Mouse (Mus musculus): Measurements from ENCODE around the gene Wfikkn2. TPM values are rescaled to one million over a fixed set of nuclear protein-coding genes. Genes with fewer than 3 reads are reported as not detected.

Gene Wfikkn2
- polyA plus RNA-seq, 1 experiment from 2014 or later = 3.4 TPM

- H3K4me3 ChIP-seq (replicated peaks) = peak overlapping the region; percentile 96
- peaks cover 36% of the 10 kb centered on the region for H3K4me1 ChIP-seq
- ATAC-seq (replicated peaks; ENCODE audit: low FRiP score) = no peak
- peaks cover 21% of the 10 kb centered on the region for H3K36me3 ChIP-seq
- H3K27me3 ChIP-seq = no peaks in the 10 kb centered on the region
- H3K27ac ChIP-seq = no peak overlapping the region
- H3K9ac ChIP-seq = no peak overlapping the region; the same call in 1 of the 2 replicates
- H3K9me3 ChIP-seq (replicated peaks) = no peaks in the 10 kb centered on the region
- H3K4me2 ChIP-seq = peak overlapping the region; percentile 67
- WGBS = 46% methylated on average over 4 of the region's 4 CpGs
These were observed 32.8 kb downstream of the Wfikkn2 start for GRCm38 (mm10) chr11:94212997-94213396.

- H3K36me3 ChIP-seq = peaks cover 21% of the 10 kb centered on the region
- H3K27ac ChIP-seq = peak overlapping the region; percentile 99
- 2% methylated on average over 7 of the region's 7 CpGs for WGBS
- no peak for ATAC-seq (replicated peaks; ENCODE audit: low FRiP score)
- peak overlapping the region; percentile 67 for H3K4me2 ChIP-seq
- H3K27me3 ChIP-seq = no peaks in the 10 kb centered on the region
- H3K9ac ChIP-seq = peak overlapping the region; percentile 62
- no peaks in the 10 kb centered on the region for H3K9me3 ChIP-seq (replicated peaks)
- peaks cover 36% of the 10 kb centered on the region for H3K4me1 ChIP-seq
- H3K4me3 ChIP-seq (replicated peaks) = peak overlapping the region; percentile 96
These were observed 33.3 kb downstream of the Wfikkn2 start for GRCm38 (mm10) chr11:94212489-94212836.

GRCm38 (mm10) chr11:94211651-94212488 lies 33.9 kb downstream of the Wfikkn2 start:
- WGBS = under 1% methylated on average over 41 of the region's 61 CpGs
- Histone ChIP-seq H3K4me2 (peak overlapping the region; percentile 67), H3K4me1 (peaks cover 34% of the 10 kb centered on the region), H3K27ac (peak overlapping the region; percentile 99), H3K4me3 (replicated peaks) (peak overlapping the region; percentile 96), H3K9ac (peak overlapping the region; percentile 98), H3K27me3 (no peaks in the 10 kb centered on the region), H3K9me3 (replicated peaks) (no peaks in the 10 kb centered on the region), H3K36me3 (peaks cover 21% of the 10 kb centered on the region)
- ATAC-seq (replicated peaks; ENCODE audit: low FRiP score) = peak; percentile 30

DNA sequence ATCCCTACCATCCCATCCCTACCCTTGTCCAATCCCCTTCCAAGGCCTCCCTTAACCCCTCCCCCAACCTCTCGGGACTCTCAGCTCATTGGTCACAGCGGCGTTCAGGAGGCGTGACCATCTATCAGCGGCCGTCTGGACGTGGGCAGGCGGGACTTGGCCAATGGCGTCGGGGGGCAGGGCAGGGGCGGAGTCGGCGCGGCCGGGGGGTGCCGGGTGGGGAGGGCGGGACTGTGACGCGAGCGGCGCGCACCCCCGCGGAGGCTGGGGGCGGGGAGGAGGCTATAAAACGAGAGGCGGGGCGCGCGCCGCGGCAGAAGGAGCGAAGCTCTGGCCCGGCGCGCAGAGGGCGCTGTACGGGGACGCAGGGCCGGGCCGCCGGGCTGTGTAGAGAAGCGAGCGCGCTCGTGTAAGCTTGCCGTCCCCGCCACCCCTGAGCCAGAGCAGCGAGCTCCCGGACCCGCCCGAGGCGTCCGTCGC lies 34.6 kb downstream of the Wfikkn2 start, which contains the start of gene Tob1:
TSS of gene Tob1 (plus strand) at position 331 of the 480 bp plus-strand sequence.
- Histone ChIP-seq H3K9ac (peak within 1 kb of the TSS; percentile 98), H3K9me3 (replicated peaks) (no peaks in the 10 kb centered on the region), H3K27me3 (no peaks in the 10 kb centered on the region), H3K4me2 (peak within 1 kb of the TSS; percentile 98), H3K27ac (peak within 1 kb of the TSS; percentile 99), H3K4me1 (peaks cover 29% of the 10 kb centered on the region), H3K36me3 (peaks cover 21% of the 10 kb centered on the region), H3K4me3 (replicated peaks) (peak within 1 kb of the TSS; percentile 96)
- WGBS = under 1% methylated on average over 54 of the region's 55 CpGs
- ATAC-seq (replicated peaks; ENCODE audit: low FRiP score) = peak; percentile 97

DNA sequence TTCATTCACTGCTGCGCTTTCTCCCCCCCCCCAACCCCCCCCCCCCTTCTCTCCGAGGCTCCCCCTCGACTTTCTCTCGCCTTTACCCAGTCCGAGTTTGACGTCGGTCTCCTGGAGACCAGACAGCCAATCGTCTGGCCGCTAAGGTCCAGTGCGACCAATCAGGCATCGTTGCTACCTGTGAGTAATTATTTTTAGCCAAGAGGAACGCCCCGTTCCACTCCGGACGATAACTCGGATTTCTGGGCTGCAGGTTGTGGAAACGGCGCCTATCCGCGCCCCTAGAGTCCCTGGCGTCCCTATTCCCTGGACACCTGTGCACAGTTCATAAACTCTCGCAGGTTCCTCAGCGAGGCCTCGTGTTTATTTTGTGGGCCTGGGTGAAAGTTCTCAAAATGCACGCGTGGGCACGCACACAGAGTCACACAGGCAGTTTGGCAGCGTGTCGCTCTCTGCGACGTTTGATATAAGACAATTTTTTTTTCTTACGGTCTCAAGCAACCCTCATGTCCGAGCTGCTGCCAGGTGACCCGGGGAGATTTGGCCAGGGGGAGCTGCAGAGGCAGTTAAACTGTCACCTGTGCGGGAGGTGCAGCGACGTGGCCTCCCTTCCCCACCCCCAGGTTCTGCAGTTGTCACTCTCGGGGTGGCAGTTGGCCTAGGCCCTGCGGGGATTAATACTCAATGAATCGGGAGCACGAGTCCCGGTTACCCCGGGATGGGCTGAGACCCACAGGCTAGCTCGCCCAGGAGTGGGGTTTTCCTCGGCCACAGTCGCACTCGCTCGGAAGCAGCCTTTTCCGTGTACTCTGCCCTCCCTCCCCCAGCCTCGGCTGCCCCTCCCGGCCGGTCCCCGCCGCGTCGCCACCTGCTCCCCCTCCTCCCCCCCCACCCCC lies 35.4 kb downstream of the Wfikkn2 start:
- H3K36me3 ChIP-seq = peaks cover 15% of the 10 kb centered on the region
- peak overlapping the region; percentile 99 for H3K27ac ChIP-seq
- H3K4me2 ChIP-seq = peak overlapping the region; percentile 98
- peak overlapping the region; percentile 96 for H3K4me3 ChIP-seq (replicated peaks)
- peaks cover 21% of the 10 kb centered on the region for H3K4me1 ChIP-seq
- no peaks in the 10 kb centered on the region for H3K27me3 ChIP-seq
- peak; percentile 84 for ATAC-seq (replicated peaks; ENCODE audit: low FRiP score)
- H3K9me3 ChIP-seq (replicated peaks) = no peaks in the 10 kb centered on the region
- WGBS = under 1% methylated on average over 50 of the region's 56 CpGs
- peak overlapping the region; percentile 69 for H3K9ac ChIP-seq

- Histone ChIP-seq H3K4me1 (peaks cover 21% of the 10 kb centered on the region), H3K9me3 (replicated peaks) (no peaks in the 10 kb centered on the region), H3K4me3 (replicated peaks) (peak overlapping the region; percentile 96), H3K27me3 (no peaks in the 10 kb centered on the region), H3K4me2 (peak overlapping the region; percentile 98), H3K36me3 (peaks cover 14% of the 10 kb centered on the region), H3K9ac (peak overlapping the region; percentile 61), H3K27ac (peak overlapping the region; percentile 99)
- WGBS = under 1% methylated on average over 14 of the region's 14 CpGs
- ATAC-seq (replicated peaks; ENCODE audit: low FRiP score) = no peak
These were observed 36.1 kb downstream of the Wfikkn2 start for GRCm38 (mm10) chr11:94209695-94210131.

DNA sequence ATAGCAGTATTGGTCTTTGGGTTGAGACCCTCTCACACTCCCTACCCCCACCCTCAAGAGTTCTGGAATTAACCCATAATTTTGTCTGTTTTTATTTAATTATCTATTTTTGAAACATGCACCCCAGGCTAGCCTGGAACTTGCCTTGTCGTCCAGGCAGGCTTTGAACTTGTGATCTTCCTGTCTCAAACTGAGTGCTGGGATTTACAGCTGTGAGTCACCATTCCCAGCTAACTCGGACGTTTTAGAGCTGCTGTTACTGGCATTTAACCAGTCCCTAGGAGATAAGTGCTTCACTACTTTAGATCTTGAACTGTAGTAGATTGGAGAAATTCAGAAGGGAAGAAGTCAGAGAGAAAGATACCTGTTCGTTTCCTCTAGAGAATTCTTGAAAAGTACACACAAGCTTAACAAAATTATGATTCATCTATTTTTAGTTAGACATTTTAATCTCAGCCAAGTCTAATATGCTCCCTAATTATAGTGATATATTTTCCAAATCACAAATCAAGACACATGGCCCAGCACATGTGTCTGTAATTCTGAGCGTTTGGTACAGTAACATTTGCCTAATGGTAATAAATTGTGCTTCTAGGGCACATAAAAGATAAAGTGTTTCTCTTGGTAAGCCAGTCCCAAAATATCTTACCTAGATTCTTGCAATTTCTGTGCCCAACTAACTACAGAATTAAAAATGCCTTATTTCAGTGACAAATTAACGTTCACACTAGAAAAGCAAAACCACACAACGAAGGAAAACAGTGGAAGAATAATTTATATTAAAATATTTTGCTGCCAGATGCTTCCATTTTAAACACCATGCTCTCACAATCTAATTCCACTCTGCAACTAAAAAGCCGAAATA lies 36.8 kb downstream of the Wfikkn2 start:
- H3K9ac ChIP-seq = no peak overlapping the region
- peaks cover 17% of the 10 kb centered on the region for H3K4me1 ChIP-seq
- peaks cover 7% of the 10 kb centered on the region for H3K36me3 ChIP-seq
- H3K4me3 ChIP-seq (replicated peaks) = peak overlapping the region; percentile 96
- WGBS = 40% methylated on average over 8 of the region's 8 CpGs
- no peaks in the 10 kb centered on the region for H3K9me3 ChIP-seq (replicated peaks)
- H3K27me3 ChIP-seq = no peaks in the 10 kb centered on the region
- no peak for ATAC-seq (replicated peaks; ENCODE audit: low FRiP score)
- H3K4me2 ChIP-seq = peak overlapping the region; percentile 98
- H3K27ac ChIP-seq = peak overlapping the region; percentile 99

GRCm38 (mm10) chr11:94206398-94207114 lies 39.2 kb downstream of the Wfikkn2 start:
- H3K4me3 ChIP-seq (replicated peaks) = no peak overlapping the region
- H3K9ac ChIP-seq = no peak overlapping the region
- H3K4me1 ChIP-seq = no peaks in the 10 kb centered on the region
- no peak overlapping the region for H3K27ac ChIP-seq
- H3K9me3 ChIP-seq (replicated peaks) = no peaks in the 10 kb centered on the region
- no peaks in the 10 kb centered on the region for H3K27me3 ChIP-seq
- 89% methylated on average over 10 of the region's 10 CpGs for WGBS
- no peaks in the 10 kb centered on the region for H3K36me3 ChIP-seq
- H3K4me2 ChIP-seq = no peak overlapping the region
- ATAC-seq (replicated peaks; ENCODE audit: low FRiP score) = no peak

GRCm38 (mm10) chr11:94203066-94203465 lies 42.7 kb downstream of the Wfikkn2 start:
- H3K4me2 ChIP-seq = no peak overlapping the region
- H3K9ac ChIP-seq = no peak overlapping the region
- H3K27me3 ChIP-seq = no peaks in the 10 kb centered on the region
- H3K4me1 ChIP-seq = no peaks in the 10 kb centered on the region
- ATAC-seq (replicated peaks; ENCODE audit: low FRiP score) = no peak
- no peak overlapping the region for H3K27ac ChIP-seq
- no peaks in the 10 kb centered on the region for H3K36me3 ChIP-seq
- H3K9me3 ChIP-seq (replicated peaks) = no peaks in the 10 kb centered on the region
- no peak overlapping the region for H3K4me3 ChIP-seq (replicated peaks)
- WGBS = 63% methylated on average over 3 of the region's 3 CpGs

GRCm38 (mm10) chr11:94202106-94202505 lies 43.7 kb downstream of the Wfikkn2 start:
- no peak overlapping the region for H3K4me3 ChIP-seq (replicated peaks)
- H3K9ac ChIP-seq = no peak overlapping the region
- H3K36me3 ChIP-seq = no peaks in the 10 kb centered on the region
- H3K27me3 ChIP-seq = no peaks in the 10 kb centered on the region
- H3K4me2 ChIP-seq = no peak overlapping the region
- H3K27ac ChIP-seq = no peak overlapping the region
- WGBS = 83% methylated on average over 5 of the region's 5 CpGs
- ATAC-seq (replicated peaks; ENCODE audit: low FRiP score) = no peak
- no peaks in the 10 kb centered on the region for H3K4me1 ChIP-seq
- no peaks in the 10 kb centered on the region for H3K9me3 ChIP-seq (replicated peaks)

DNA sequence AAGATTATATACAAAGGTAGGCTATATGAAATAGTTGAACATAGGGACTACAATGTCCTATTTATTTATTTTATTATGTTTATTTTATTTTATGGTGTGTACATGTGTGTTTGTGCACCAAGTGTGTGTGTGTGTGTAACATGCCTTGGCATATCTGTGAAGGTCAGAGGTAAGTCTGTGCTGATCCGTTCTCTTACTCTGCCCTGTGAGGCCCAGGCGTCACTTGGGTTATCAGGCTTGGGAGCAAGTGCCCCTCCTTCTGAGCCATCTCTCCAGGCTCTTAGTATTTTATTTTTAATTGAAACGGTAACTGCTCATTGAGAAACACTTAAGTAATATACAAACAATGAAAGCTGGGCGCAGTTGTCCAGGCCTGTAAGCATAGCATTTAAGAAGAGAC lies 45.4 kb downstream of the Wfikkn2 start:
- no peak overlapping the region for H3K27ac ChIP-seq
- H3K4me1 ChIP-seq = no peaks in the 10 kb centered on the region
- H3K9me3 ChIP-seq (replicated peaks) = no peaks in the 10 kb centered on the region
- H3K4me3 ChIP-seq (replicated peaks) = no peak overlapping the region
- H3K36me3 ChIP-seq = no peaks in the 10 kb centered on the region
- ATAC-seq (replicated peaks; ENCODE audit: low FRiP score) = no peak
- no peak overlapping the region for H3K9ac ChIP-seq
- no peaks in the 10 kb centered on the region for H3K27me3 ChIP-seq
- WGBS = 86% methylated on average over 4 of the region's 4 CpGs
- no peak overlapping the region for H3K4me2 ChIP-seq
